Mouse (Mus musculus) adrenal gland, postnatal 36 days (tissue): ENCODE results near the gene Olfr385. TPM values are rescaled to one million over a fixed set of nuclear protein-coding genes. Genes with fewer than 3 reads are reported as not detected.
A peak's percentile ranks its signal among the peaks of the same experiment; 100 is the strongest.
"Not testable (repeated sequence)": the region's sequence is repeated elsewhere in the genome, so short reads cannot be mapped to it uniquely, and the experiment has no call there.

Experiments used
- DNase-seq, 2 experiments: peaks; one replicate each; pipeline ENCODE4 v3.0.0; 2021; ENCODE audit warnings: mixed read lengths in 1 of 2
- long read RNA-seq, 2 experiments: library from polyadenylated mRNA; stranded (forward); transcript quantifications; one replicate each; pipeline ENCODE4 v2.0.0; 2021; ENCODE audit warnings: borderline sequencing depth in 2 of 2
- total RNA-seq, 2 experiments: library from RNA; stranded (reverse); gene quantifications; 2 replicates each; pipeline ENCODE4 v1.2.3; 2021

The Olfr385 gene
- total RNA-seq = not detected
- long read RNA-seq, experiment 1 = 0 reads
- long read RNA-seq, experiment 2 = 0 reads

GRCm38 (mm10) chr11:73592908-73593307, at the start of gene Olfr385:
TSS of gene Olfr385 (minus strand) at chr11:73593008.
- DNase-seq = no peak

- no peak for DNase-seq
Measured at GRCm38 (mm10) chr11:73598294-73598693, 5.5 kb upstream of the Olfr385 start, which contains the start of gene Olfr384. TSS of gene Olfr384 (plus strand) at chr11:73598594.

DNA sequence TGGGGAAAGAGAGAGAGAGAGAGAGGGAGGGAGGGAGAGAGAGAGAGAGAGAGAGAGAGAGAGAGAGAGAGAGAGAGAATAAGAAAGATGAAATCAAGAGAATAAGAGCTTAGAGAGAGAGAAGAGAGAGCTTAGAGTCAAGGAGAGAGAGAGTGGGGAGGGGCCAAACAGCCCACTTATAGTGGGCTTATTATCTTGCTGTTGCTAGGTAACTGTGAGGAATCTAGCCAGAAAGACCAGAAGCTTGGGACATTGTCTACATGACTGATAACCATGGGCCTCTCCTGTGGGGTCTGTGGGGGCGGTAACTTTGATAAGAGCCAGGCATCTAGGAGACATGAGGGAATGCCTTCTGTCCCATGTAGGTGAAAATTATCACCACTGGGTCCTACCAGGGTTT, 9.6 kb downstream of the Olfr385 start:
- not testable (repeated sequence) for DNase-seq

- DNase-seq = peak; percentile 38 to 59
Measured at GRCm38 (mm10) chr11:73579871-73580270, 12.9 kb downstream of the Olfr385 start.

Other genes with a start within 250 kb of the Olfr385 start
- under 1 TPM in 1 of 2 experiments, not detected in 1; 0.26 TPM for gene Olfr20, start 242.2 kb downstream of the Olfr385 start, total RNA-seq
- not detected for gene Olfr376, start 221.8 kb downstream of the Olfr385 start, total RNA-seq
- not detected for gene Olfr1, start 193.4 kb downstream of the Olfr385 start, total RNA-seq
- gene Olfr378, start 164.5 kb downstream of the Olfr385 start, total RNA-seq = not detected
- not detected for gene Olfr380, start 135.5 kb downstream of the Olfr385 start, total RNA-seq
- not detected for gene Olfr381, start 101.4 kb downstream of the Olfr385 start, total RNA-seq
- gene Olfr382, start 75.8 kb downstream of the Olfr385 start, total RNA-seq = not detected
- not detected for gene Olfr384, start 5.6 kb upstream of the Olfr385 start, total RNA-seq
- gene Zfp735, start 95.8 kb upstream of the Olfr385 start, total RNA-seq = not detected
- not detected for gene Olfr389, start 187.7 kb upstream of the Olfr385 start, total RNA-seq
- gene Olfr390, start 190.0 kb upstream of the Olfr385 start, total RNA-seq = not detected
- not detected for gene Olfr391-ps, start 210.0 kb upstream of the Olfr385 start, total RNA-seq
- not detected for gene Olfr392, start 224.0 kb upstream of the Olfr385 start, total RNA-seq